8 mouse cellular contexts compared by ENCODE assay signal in genomic region chr6:121064356-121065015, GRCm38 (mm10).
A peak's percentile ranks its signal among the peaks of the same experiment; 100 is the strongest.
DNase-seq lines count a peak whose midpoint lies in the region; ATAC-seq and TF ChIP-seq lines count a peak whose summit lies in the region.

No protein-coding gene starts in this region.

- no peak for TF ChIP-seq CTCF in heart, adult 2 months (IDR thresholded peaks at IDR 0.05)

- peaks cover 34% of the 10 kb centered on the region for H3K4me1 ChIP-seq in heart, adult 2 months (ENCODE audit: control insufficient read depth, insufficient read depth, low read length)
- peaks cover 18% of the 10 kb centered on the region for H3K4me1 ChIP-seq in hindbrain, embryonic 16.5 days (ENCODE audit: control insufficient read depth, insufficient read depth, low read depth, low read length)
- peaks cover 35% of the 10 kb centered on the region for H3K4me1 ChIP-seq in limb, embryonic 15.5 days

- H3K4me3 ChIP-seq in heart, adult 2 months: no peak overlapping the region
- peak overlapping the region; percentile 8; the same call in 1 of the 2 replicates for H3K4me3 ChIP-seq in hindbrain, embryonic 16.5 days (ENCODE audit: low read length)
- H3K4me3 ChIP-seq in limb, embryonic 15.5 days: peak overlapping the region; percentile 21

- ATAC-seq in hindbrain, embryonic 16.5 days: peak; percentile 93
- ATAC-seq in limb, embryonic 15.5 days (ENCODE audit: insufficient number of reproducible peaks, low FRiP score, low TSS enrichment, low read depth): no peak

- TF ChIP-seq EP300 in heart, adult 2 months (IDR thresholded peaks at IDR 0.05; ENCODE audit: insufficient read depth, low read depth, low read length): no peak

- TF ChIP-seq POLR2A in heart, adult 2 months (IDR thresholded peaks at IDR 0.05; ENCODE audit: insufficient read depth, low read depth, low read length): no peak

- H3K27ac ChIP-seq in heart, adult 2 months: peak overlapping the region; percentile 45
- H3K27ac ChIP-seq in hindbrain, embryonic 16.5 days (ENCODE audit: low read depth, low read length): peak overlapping the region; percentile 78
- H3K27ac ChIP-seq in limb, embryonic 15.5 days: peak overlapping the region; percentile 70

- H3K4me2 ChIP-seq in hindbrain, embryonic 16.5 days (ENCODE audit: low read length): peak overlapping the region; percentile 39
- peak overlapping the region; percentile 24; the same call in 1 of the 2 replicates for H3K4me2 ChIP-seq in limb, embryonic 15.5 days

- no peaks in the 10 kb centered on the region for H3K36me3 ChIP-seq in heart, adult 2 months (ENCODE audit: control insufficient read depth, insufficient read depth, low read length)
- no peaks in the 10 kb centered on the region for H3K36me3 ChIP-seq in hindbrain, embryonic 16.5 days (ENCODE audit: control insufficient read depth, insufficient read depth, low read length)
- no peaks in the 10 kb centered on the region for H3K36me3 ChIP-seq in limb, embryonic 15.5 days

- peaks cover 6% of the 10 kb centered on the region; the same call in 1 of the 2 replicates for H3K79me2 ChIP-seq in heart, adult 2 months (replicated peaks; ENCODE audit: control insufficient read depth, insufficient read depth, low read length)

- DNase-seq in heart, adult 2 months: no peak
- no peak for DNase-seq in heart, postnatal 10 days
- peak; percentile 77 for DNase-seq in brain, embryonic 18.5 days (ENCODE audit: low read depth, low spot score)
- DNase-seq in right cerebral cortex, postnatal 25 days: peak; percentile 57
- DNase-seq in ovary, postnatal 10 days (ENCODE audit: low spot score): no peak
- no peak for DNase-seq in gastrocnemius, adult 8-10 months (ENCODE audit: low spot score in 2 of 2)

- no peaks in the 10 kb centered on the region for H3K9me3 ChIP-seq in hindbrain, embryonic 16.5 days (ENCODE audit: control insufficient read depth, low read length)
- H3K9me3 ChIP-seq in limb, embryonic 15.5 days: no peaks in the 10 kb centered on the region

- no peak overlapping the region for H3K9ac ChIP-seq in heart, adult 2 months (ENCODE audit: low read depth, low read length)
- peak overlapping the region; percentile 39 for H3K9ac ChIP-seq in hindbrain, embryonic 16.5 days (ENCODE audit: low read depth, low read length)
- no peak overlapping the region for H3K9ac ChIP-seq in limb, embryonic 15.5 days

- intact Hi-C loops in heart, adult 2 months (cut with DNase I): loop anchor here (5.0 kb wide), 1 partner anchor 43 kb away; no protein-coding TSS in a partner anchor
- intact Hi-C loops in heart, postnatal 10 days (cut with DNase I): no loop called here

- H3K27me3 ChIP-seq in heart, adult 2 months (ENCODE audit: control insufficient read depth, insufficient read depth, low read length): no peaks in the 10 kb centered on the region
- H3K27me3 ChIP-seq in hindbrain, embryonic 16.5 days (replicated peaks; ENCODE audit: control insufficient read depth, insufficient read depth, low read length): no peaks in the 10 kb centered on the region
- H3K27me3 ChIP-seq in limb, embryonic 15.5 days: no peaks in the 10 kb centered on the region

- WGBS in heart, adult 2 months: 66% methylated on average over 17 of the region's 17 CpGs
- 27% methylated on average over 17 of the region's 17 CpGs for WGBS in hindbrain, embryonic 16.5 days
- 38% methylated on average over 17 of the region's 17 CpGs for WGBS in limb, embryonic 15.5 days

Comparison
In these comparisons a context has a peak if more than half of its experiments do, and no peak if none do; other contexts are left out.
1. DNase-seq: peak in brain, embryonic 18.5 days (single experiment) and right cerebral cortex, postnatal 25 days (single experiment); none in heart, adult 2 months (0 of 2), heart, postnatal 10 days (0 of 2), ovary, postnatal 10 days (single experiment) and gastrocnemius, adult 8-10 months (0 of 2).
2. Peak in every context shown above with its lines, with median percentiles within 50 percentile points of each other: H3K27ac ChIP-seq.